Mouse (Mus musculus): ENCODE results near the gene Dtd2. TPM values are rescaled to one million over a fixed set of nuclear protein-coding genes. Genes with fewer than 3 reads are reported as not detected.

Dtd2 gene
- polyA plus RNA-seq, 1 experiment from 2014 or later, result 16.7 TPM

DNA sequence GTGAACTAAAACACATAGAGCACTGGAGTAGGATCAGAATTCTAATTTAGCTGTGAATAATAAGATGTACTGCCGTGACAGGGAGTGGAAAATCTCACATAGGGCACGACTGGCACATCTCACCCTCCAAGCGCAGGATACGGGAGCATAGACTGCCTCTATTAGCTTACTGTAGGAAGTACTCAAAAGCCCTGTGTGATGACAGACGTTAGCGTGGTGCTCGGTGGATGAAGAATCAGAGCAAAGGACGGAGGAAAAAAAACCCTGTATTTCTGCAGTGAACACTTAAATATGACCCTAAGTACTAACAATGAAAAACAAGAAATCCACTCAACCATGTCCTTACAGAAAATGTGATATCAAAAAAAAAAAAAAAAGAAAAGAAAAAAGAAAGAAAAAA is 5.9 kb upstream of the Dtd2 start:
- H3K4me3 ChIP-seq (replicated peaks), result no peak overlapping the region
- DNase-seq (no peak), ATAC-seq (ENCODE audit: low read depth) (no peak)
- no peaks in the 10 kb centered on the region for H3K27me3 ChIP-seq
- 0 out of 2 replicates have a peak, but pooled peaks cover 3% of the 10 kb centered on the region for H3K4me1 ChIP-seq (replicated peaks)
- no peak overlapping the region for H3K4me2 ChIP-seq
- WGBS (ENCODE audit: insufficient replicate concordance), result 68% methylated on average over 8 of the region's 8 CpGs
- H3K27ac ChIP-seq, result no peak overlapping the region
- no peaks in the 10 kb centered on the region for H3K36me3 ChIP-seq
- no peak overlapping the region for H3K9ac ChIP-seq
- no peaks in the 10 kb centered on the region for H3K9me3 ChIP-seq (replicated peaks)

DNA sequence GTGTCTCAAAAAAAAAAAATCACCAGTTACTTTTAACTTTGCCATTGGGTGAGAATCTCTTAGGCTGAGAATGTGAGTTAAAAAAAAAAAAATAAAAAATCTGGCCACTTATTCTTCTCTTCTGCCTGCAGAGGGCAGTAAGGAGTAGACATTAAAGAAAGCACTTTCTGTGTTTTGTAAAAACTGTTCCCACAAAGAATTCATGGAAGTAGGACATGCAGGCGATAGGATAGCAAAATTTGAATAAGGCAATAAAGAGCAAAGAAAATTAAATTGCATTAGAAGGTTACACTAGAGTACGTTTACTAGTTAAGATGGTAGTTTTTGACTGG is 4.3 kb upstream of the Dtd2 start:
- Histone ChIP-seq H3K4me1 (replicated peaks) (peaks cover 9% of the 10 kb centered on the region), H3K9ac (no peak overlapping the region), H3K4me2 (no peak overlapping the region), H3K27ac (no peak overlapping the region), H3K9me3 (replicated peaks) (no peaks in the 10 kb centered on the region), H3K4me3 (replicated peaks) (no peak overlapping the region), H3K27me3 (no peaks in the 10 kb centered on the region), H3K36me3 (no peaks in the 10 kb centered on the region)
- DNase-seq (no peak), ATAC-seq (ENCODE audit: low read depth) (no peak)
- 48% methylated on average over 2 of the region's 2 CpGs for WGBS (ENCODE audit: insufficient replicate concordance)

DNA sequence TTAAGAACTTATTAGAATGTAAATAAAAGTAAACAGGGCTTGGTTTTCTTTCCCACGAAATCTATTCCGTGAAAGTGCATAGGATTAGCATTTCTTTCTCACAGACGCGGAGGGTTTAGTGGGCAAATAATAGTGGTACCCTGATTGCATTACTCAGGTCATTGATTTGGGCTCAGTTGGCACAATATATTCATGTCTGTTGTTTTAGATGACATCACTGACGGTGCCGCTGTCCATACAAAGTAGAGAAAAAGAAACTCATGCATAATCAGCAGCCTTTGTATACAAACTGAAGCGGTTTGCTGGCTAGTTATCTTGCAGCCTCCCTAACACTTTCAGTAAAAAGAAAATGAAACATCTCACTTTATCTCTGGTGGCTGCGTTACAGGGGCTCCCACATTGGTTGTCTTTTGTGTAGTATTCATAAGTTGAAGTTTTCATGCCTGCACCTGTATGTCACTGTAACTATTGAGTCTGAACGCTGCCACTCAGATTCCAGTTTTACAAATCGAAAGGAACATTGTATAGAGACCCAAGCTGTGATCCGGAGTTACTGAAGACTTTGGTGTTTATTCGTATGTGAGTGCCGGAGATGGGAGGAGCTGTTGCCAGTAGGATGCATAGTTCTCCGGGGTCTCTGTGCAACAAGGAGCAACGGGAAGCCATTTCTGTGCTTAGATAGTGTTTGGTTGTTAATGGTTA is 3.8 kb upstream of the Dtd2 start:
- Histone ChIP-seq H3K4me1 (replicated peaks) (peaks cover 11% of the 10 kb centered on the region), H3K9ac (no peak overlapping the region), H3K4me2 (no peak overlapping the region), H3K9me3 (replicated peaks) (no peaks in the 10 kb centered on the region), H3K36me3 (no peaks in the 10 kb centered on the region), H3K27ac (no peak overlapping the region), H3K27me3 (no peaks in the 10 kb centered on the region), H3K4me3 (replicated peaks) (no peak overlapping the region)
- WGBS (ENCODE audit: insufficient replicate concordance), result 65% methylated on average over 15 of the region's 15 CpGs
- no peak for ATAC-seq (ENCODE audit: low read depth)
- no peak for DNase-seq

DNA sequence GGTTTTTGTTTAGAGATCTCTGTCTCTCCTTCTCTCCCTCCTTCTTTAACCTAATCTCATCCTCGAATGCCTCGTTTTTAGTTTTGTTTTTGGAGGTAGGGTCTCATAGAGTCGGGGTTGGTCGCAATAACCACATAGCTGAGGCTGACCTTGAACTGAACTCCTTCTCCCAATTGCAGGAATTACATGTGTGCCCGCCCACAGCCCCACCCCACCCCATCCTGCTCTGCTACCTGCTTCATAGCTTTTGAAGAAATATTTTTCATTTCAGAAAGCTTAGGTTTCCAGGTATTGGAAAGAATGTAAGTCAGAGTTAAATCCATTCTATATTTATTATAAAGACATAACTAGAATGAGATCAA is 313 bp upstream of the Dtd2 start:
- Histone ChIP-seq H3K27ac (no peak overlapping the region), H3K36me3 (peaks cover 5% of the 10 kb centered on the region; the same call in 1 of the 2 replicates), H3K27me3 (no peaks in the 10 kb centered on the region), H3K4me3 (replicated peaks) (peak overlapping the region; percentile 75), H3K4me2 (peak overlapping the region; percentile 76), H3K9ac (peak overlapping the region; percentile 86), H3K4me1 (replicated peaks) (peaks cover 13% of the 10 kb centered on the region), H3K9me3 (replicated peaks) (no peaks in the 10 kb centered on the region)
- 41% methylated on average over 5 of the region's 5 CpGs for WGBS (ENCODE audit: insufficient replicate concordance)
- DNase-seq (no peak), ATAC-seq (ENCODE audit: low read depth) (peak; percentile 38)

DNA sequence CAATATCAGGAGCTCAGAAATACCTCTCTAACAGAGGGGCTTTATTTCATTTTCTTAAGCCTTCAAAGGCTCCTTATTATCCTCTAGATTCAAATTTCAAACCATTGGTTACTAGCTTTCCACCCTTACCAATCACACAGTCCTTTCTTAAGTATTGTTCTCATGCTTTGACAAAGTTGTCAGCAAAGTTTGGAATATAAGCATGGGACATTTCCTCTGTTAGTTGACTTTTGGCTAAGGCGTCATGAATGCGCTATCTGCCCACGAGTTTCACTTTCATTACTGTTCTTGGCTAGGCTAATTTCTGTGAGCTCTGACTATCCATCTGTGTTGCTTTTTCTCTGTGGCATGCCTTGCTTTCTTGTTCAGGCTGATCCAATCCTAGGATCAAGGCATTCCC is 3.6 kb downstream of the Dtd2 start:
- Histone ChIP-seq H3K9me3 (replicated peaks) (no peaks in the 10 kb centered on the region), H3K4me1 (replicated peaks) (peaks cover 28% of the 10 kb centered on the region), H3K27ac (no peak overlapping the region), H3K4me2 (no peak overlapping the region), H3K9ac (no peak overlapping the region), H3K4me3 (replicated peaks) (no peak overlapping the region), H3K27me3 (no peaks in the 10 kb centered on the region), H3K36me3 (peaks cover 21% of the 10 kb centered on the region)
- DNase-seq (no peak), ATAC-seq (ENCODE audit: low read depth) (no peak)
- 80% methylated on average over 3 of the region's 3 CpGs for WGBS (ENCODE audit: insufficient replicate concordance)

DNA sequence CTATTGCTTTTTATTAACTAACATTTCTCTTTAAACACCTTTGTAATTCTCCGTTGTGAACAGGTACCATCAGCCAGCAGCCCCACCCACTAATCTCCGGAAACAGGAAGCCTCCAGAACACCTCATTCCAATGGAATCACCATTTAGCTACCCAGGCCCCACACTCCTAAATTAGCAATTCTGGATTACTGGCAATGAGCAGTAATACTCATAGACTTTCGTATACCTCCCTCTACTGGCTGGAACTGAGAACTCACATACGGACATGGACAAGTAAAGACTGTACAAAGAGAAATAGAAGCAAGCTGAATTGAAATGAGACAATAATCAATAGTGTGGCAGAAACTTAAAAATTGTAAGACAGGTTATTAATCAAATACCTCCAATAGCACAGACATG is 4.8 kb downstream of the Dtd2 start:
- DNase-seq, result peak; percentile 35
- H3K9me3 ChIP-seq (replicated peaks), result no peaks in the 10 kb centered on the region
- no peaks in the 10 kb centered on the region for H3K27me3 ChIP-seq
- peaks cover 25% of the 10 kb centered on the region for H3K4me1 ChIP-seq (replicated peaks)
- peaks cover 29% of the 10 kb centered on the region for H3K36me3 ChIP-seq
- H3K27ac ChIP-seq, result no peak overlapping the region
- no peak overlapping the region for H3K4me2 ChIP-seq
- no peak for ATAC-seq (ENCODE audit: low read depth)
- WGBS (ENCODE audit: insufficient replicate concordance), result 18% methylated on average over 4 of the region's 4 CpGs
- no peak overlapping the region for H3K4me3 ChIP-seq (replicated peaks)
- no peak overlapping the region for H3K9ac ChIP-seq

DNA sequence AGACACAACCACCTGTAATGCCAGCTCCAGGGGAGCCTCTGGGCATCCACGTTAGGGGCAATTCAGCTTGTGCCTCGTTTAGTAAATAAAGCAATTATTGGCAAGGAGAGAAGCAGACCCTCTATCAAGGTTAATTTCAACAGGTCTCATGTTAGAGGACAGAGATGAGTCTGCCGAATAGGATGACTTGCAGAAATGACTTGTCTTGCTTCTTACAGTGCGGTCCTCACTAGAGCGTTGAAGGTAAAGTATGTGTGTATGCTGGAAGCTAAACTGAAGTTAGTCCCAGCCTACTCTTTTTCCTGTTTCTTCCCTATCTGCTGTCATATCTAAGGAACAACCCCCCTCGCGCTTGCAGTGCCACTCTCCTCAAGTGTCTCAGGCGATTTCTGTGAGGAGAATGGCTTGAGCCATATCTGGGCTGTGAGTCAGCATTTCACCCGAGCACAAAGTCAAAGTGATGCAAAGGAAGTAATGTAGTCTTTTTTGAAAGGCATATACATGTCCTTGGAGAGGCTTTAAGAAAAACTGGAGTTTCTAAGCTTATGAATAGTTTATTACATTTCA is 7.9 kb downstream of the Dtd2 start:
- WGBS (ENCODE audit: insufficient replicate concordance), result 29% methylated on average over 9 of the region's 9 CpGs
- ATAC-seq (ENCODE audit: low read depth), result peak; percentile 81
- Histone ChIP-seq H3K27me3 (no peaks in the 10 kb centered on the region), H3K36me3 (peaks cover 48% of the 10 kb centered on the region), H3K4me3 (replicated peaks) (no peak overlapping the region), H3K9me3 (replicated peaks) (no peaks in the 10 kb centered on the region), H3K9ac (peak overlapping the region; percentile 30; the same call in 1 of the 2 replicates), H3K4me2 (peak overlapping the region; percentile 39), H3K4me1 (replicated peaks) (peaks cover 24% of the 10 kb centered on the region), H3K27ac (peak overlapping the region; percentile 83)
- DNase-seq, result peak; percentile 18

DNA sequence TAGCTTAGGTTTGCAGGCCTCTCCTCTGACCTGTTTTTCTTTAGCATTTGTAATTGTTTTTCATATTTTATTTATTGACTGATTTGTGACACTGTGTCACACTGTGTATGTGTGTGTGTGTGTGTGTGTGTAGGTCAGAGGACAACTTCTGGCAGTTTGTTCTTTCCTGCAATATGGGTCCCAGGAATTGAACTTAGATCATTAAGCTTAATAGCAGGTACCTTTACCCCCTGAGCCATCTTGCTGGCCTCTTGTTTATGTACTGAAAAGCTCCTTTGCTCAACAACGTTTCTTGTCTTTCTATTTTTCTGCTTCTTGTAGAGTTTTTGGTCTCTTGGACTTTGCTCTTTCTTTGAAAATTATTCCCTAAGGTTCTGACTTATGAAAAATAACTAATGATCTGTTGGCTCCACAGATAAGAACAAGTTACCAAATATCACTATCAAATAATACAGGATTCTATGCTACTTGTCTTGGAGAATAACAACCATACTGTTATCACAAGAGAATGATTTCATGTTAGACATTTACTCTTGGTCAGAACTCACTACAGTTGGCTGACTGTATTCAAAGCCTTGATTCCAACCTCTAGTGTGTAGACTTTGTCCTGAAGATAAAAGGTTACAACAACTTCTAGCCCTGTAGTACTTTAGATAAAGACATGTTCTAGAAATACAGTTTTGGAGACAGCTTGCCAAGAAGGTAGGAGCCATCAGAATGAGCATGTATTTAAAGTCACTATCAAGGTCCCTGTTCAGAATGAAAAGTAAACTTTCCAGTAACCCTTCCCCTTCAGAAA is 10.4 kb downstream of the Dtd2 start:
- H3K36me3 ChIP-seq, result peaks cover 48% of the 10 kb centered on the region
- H3K27ac ChIP-seq, result no peak overlapping the region
- WGBS (ENCODE audit: insufficient replicate concordance), result 77% methylated on average over 1 of the region's 1 CpGs
- H3K9me3 ChIP-seq (replicated peaks), result no peaks in the 10 kb centered on the region
- H3K4me3 ChIP-seq (replicated peaks), result no peak overlapping the region
- no peak for DNase-seq
- H3K27me3 ChIP-seq, result no peaks in the 10 kb centered on the region
- H3K4me1 ChIP-seq (replicated peaks), result peaks cover 24% of the 10 kb centered on the region
- no peak for ATAC-seq (ENCODE audit: low read depth)
- no peak overlapping the region for H3K9ac ChIP-seq
- H3K4me2 ChIP-seq, result no peak overlapping the region

DNA sequence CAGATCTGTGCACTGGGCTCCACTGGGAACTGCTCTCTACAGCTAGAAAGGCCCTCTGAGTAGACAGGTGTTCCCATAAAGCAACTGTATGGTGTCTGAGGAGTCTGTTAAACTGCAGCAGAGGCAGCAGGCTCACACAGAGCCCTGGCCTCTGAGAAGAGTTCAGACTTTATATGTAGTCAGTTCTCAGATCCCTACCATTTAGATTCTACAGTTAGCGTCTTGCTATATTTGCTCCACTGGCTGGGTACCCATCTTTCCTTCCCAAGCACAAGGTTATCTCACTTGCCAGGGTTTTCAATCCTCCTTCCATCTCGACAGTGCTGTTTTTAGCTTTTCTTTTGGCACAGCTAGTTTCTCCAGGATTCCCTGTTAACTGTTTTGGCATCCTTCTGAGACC is 15.7 kb downstream of the Dtd2 start:
- Histone ChIP-seq H3K4me1 (replicated peaks) (no peaks in the 10 kb centered on the region), H3K9ac (no peak overlapping the region), H3K27ac (no peak overlapping the region), H3K4me3 (replicated peaks) (no peak overlapping the region), H3K4me2 (no peak overlapping the region), H3K27me3 (no peaks in the 10 kb centered on the region), H3K9me3 (replicated peaks) (no peaks in the 10 kb centered on the region), H3K36me3 (peaks cover 19% of the 10 kb centered on the region)
- DNase-seq (no peak), ATAC-seq (ENCODE audit: low read depth) (no peak)
- 74% methylated on average over 2 of the region's 2 CpGs for WGBS (ENCODE audit: insufficient replicate concordance)

DNA sequence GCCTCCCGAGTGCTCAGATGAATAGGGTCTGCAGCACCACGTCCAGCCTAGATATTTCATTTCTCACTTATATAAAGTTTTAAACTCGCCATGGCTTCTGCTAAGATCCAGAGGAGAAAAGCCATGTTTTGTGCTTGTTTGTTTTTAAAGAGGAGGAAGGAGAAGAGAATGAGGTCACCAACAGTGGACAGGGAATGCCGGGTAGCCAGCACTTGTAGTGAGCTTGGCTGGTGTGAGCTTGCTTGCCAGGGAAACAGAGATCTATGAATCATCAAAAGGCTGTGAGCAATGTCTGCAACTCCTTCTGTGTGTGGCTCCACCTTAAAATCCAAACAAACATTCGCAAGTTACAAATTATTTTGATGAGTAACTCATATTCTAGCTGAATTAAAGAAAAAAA is 17.8 kb downstream of the Dtd2 start:
- 72% methylated on average over 5 of the region's 5 CpGs for WGBS (ENCODE audit: insufficient replicate concordance)
- ATAC-seq (ENCODE audit: low read depth) (no peak), DNase-seq (no peak)
- Histone ChIP-seq H3K4me3 (replicated peaks) (no peak overlapping the region), H3K36me3 (no peaks in the 10 kb centered on the region), H3K27me3 (no peaks in the 10 kb centered on the region), H3K9me3 (replicated peaks) (no peaks in the 10 kb centered on the region), H3K27ac (no peak overlapping the region), H3K4me1 (replicated peaks) (no peaks in the 10 kb centered on the region; the same call in 1 of the 2 replicates), H3K9ac (no peak overlapping the region), H3K4me2 (no peak overlapping the region)

DNA sequence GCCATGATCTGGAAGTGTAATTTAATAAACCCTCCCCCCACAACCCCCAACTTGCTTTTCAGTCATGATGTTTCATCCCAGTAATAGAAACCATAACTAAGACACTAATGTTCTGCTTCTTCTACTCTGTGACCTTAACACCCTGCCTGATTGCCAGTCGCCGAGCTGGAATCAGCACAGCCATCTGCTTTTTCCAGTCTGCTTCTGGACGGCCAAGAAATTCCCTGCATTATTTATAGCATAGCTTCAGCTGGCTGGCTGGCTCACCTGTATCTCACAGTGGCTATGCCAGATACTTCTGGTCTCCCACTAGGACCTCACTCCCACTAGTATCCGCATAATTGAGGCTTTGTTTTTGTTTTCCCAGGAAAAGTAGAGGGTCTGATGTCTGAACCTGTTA is 20.5 kb downstream of the Dtd2 start:
- no peak for ATAC-seq (ENCODE audit: low read depth)
- no peaks in the 10 kb centered on the region for H3K9me3 ChIP-seq (replicated peaks)
- H3K4me2 ChIP-seq, result no peak overlapping the region
- no peak overlapping the region for H3K9ac ChIP-seq
- no peak overlapping the region for H3K27ac ChIP-seq
- no peak overlapping the region for H3K4me3 ChIP-seq (replicated peaks)
- H3K36me3 ChIP-seq, result no peaks in the 10 kb centered on the region
- no peak for DNase-seq
- no peaks in the 10 kb centered on the region; the same call in 1 of the 2 replicates for H3K4me1 ChIP-seq (replicated peaks)
- 55% methylated on average over 4 of the region's 4 CpGs for WGBS (ENCODE audit: insufficient replicate concordance)
- no peaks in the 10 kb centered on the region for H3K27me3 ChIP-seq
